Mouse (Mus musculus): Measurements from ENCODE around the gene Thsd4. TPM values are rescaled to one million over a fixed set of nuclear protein-coding genes. Genes with fewer than 3 reads are reported as not detected.

The Thsd4 gene
- polyA plus RNA-seq, 1 experiment from 2014 or later, result 11.8 TPM

DNA sequence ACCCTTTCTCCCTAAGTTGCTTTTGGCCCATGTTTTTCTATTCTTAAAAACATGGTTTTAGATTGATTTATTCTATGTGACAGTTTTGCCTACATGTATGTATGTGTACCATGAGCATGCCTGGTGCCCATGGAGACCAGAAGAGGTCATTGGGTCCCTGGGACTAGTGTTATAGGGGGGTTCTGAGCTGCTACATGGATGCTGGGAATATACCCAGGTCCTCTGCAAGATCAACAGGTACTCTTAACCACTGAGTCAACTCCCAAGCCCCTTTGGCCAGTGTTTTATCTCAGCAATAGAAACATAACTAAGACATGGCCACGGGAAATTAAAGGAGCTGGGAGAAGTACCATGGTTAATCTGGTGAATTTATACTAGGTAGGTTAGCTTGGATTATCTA, 371.3 kb downstream of the Thsd4 start:
- Histone ChIP-seq H3K9ac (ENCODE audit: low read length) (no peak overlapping the region), H3K4me2 (ENCODE audit: low read depth, severe bottlenecking) (no peak overlapping the region), H3K36me3 (ENCODE audit: control insufficient read depth, insufficient read depth, low read length) (no peaks in the 10 kb centered on the region), H3K4me3 (ENCODE audit: low read depth, low read length) (no peak overlapping the region), H3K4me1 (ENCODE audit: control insufficient read depth, insufficient read depth, low read length) (0 out of 2 replicates have a peak, but pooled peaks cover 4% of the 10 kb centered on the region), H3K27ac (replicated peaks; ENCODE audit: low read depth, low read length) (no peak overlapping the region), H3K9me3 (ENCODE audit: control insufficient read depth, low read length) (no peaks in the 10 kb centered on the region), H3K27me3 (ENCODE audit: control insufficient read depth, insufficient read depth, low read length) (no peaks in the 10 kb centered on the region)
- WGBS, result 96% methylated on average over 1 of the region's 1 CpGs
- no peak for DNase-seq (ENCODE audit: low spot score)
- ATAC-seq (ENCODE audit: insufficient number of reproducible peaks, low FRiP score, low TSS enrichment, low read depth), result no peak

DNA sequence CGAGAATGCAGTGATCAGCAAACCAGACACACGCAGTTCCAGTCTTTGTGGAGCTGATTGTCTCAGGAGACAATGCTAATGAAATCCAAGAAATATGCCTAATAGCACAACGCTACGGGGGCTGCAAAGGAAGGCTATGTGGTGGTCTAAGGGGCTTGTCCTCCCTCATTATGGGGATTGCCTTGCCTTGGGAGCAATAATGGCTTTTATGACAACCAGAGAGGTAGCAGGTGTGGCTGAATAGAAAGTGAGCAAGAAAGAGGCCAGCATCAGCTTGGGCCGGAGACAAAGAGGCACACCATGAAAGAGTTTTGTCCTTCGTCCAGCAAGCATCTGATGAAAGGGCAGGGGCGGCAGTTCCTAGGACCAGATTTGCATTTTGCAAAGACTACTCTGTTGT, 372.9 kb downstream of the Thsd4 start:
- Histone ChIP-seq H3K27me3 (ENCODE audit: control insufficient read depth, insufficient read depth, low read length) (no peaks in the 10 kb centered on the region), H3K9me3 (ENCODE audit: control insufficient read depth, low read length) (no peaks in the 10 kb centered on the region), H3K4me2 (ENCODE audit: low read depth, severe bottlenecking) (no peak overlapping the region), H3K4me3 (ENCODE audit: low read depth, low read length) (no peak overlapping the region), H3K9ac (ENCODE audit: low read length) (no peak overlapping the region), H3K36me3 (ENCODE audit: control insufficient read depth, insufficient read depth, low read length) (no peaks in the 10 kb centered on the region), H3K4me1 (ENCODE audit: control insufficient read depth, insufficient read depth, low read length) (0 out of 2 replicates have a peak, but pooled peaks cover 4% of the 10 kb centered on the region), H3K27ac (replicated peaks; ENCODE audit: low read depth, low read length) (no peak overlapping the region)
- no peak for ATAC-seq (ENCODE audit: insufficient number of reproducible peaks, low FRiP score, low TSS enrichment, low read depth)
- 74% methylated on average over 7 of the region's 7 CpGs for WGBS
- DNase-seq (ENCODE audit: low spot score), result no peak

GRCm38 (mm10) chr9:60147401-60147800, 374.4 kb downstream of the Thsd4 start:
- Histone ChIP-seq H3K27ac (replicated peaks; ENCODE audit: low read depth, low read length) (no peak overlapping the region), H3K4me1 (ENCODE audit: control insufficient read depth, insufficient read depth, low read length) (0 out of 2 replicates have a peak, but pooled peaks cover 4% of the 10 kb centered on the region), H3K9me3 (ENCODE audit: control insufficient read depth, low read length) (no peaks in the 10 kb centered on the region), H3K9ac (ENCODE audit: low read length) (no peak overlapping the region), H3K4me3 (ENCODE audit: low read depth, low read length) (no peak overlapping the region), H3K36me3 (ENCODE audit: control insufficient read depth, insufficient read depth, low read length) (no peaks in the 10 kb centered on the region), H3K27me3 (ENCODE audit: control insufficient read depth, insufficient read depth, low read length) (no peaks in the 10 kb centered on the region), H3K4me2 (ENCODE audit: low read depth, severe bottlenecking) (no peak overlapping the region)
- 23% methylated on average over 4 of the region's 4 CpGs for WGBS
- no peak for ATAC-seq (ENCODE audit: insufficient number of reproducible peaks, low FRiP score, low TSS enrichment, low read depth)
- DNase-seq (ENCODE audit: low spot score), result no peak

DNA sequence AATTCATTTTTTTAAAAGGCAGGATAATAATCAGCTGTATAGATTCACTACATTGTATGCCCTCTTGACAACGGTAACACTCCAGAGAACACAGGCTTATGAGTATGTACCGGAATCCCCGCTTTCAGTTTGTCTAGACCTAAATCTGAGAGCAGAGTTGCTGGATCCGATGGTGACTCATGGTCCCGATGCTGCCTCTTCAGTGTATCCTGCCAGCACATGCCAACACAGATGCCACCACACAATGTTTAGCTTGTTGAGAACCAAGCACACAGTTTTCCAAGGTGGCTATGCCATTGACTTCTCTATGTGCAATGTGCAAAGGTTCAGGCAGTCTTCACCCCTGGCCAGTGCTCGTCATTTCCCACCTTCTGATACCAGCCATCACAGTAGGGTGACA, 378.0 kb downstream of the Thsd4 start:
- H3K27me3 ChIP-seq (ENCODE audit: control insufficient read depth, insufficient read depth, low read length), result no peaks in the 10 kb centered on the region
- H3K36me3 ChIP-seq (ENCODE audit: control insufficient read depth, insufficient read depth, low read length), result no peaks in the 10 kb centered on the region
- ATAC-seq (ENCODE audit: insufficient number of reproducible peaks, low FRiP score, low TSS enrichment, low read depth) (no peak), DNase-seq (ENCODE audit: low spot score) (no peak)
- peaks cover 30% of the 10 kb centered on the region for H3K4me1 ChIP-seq (ENCODE audit: control insufficient read depth, insufficient read depth, low read length)
- no peak overlapping the region for H3K27ac ChIP-seq (replicated peaks; ENCODE audit: low read depth, low read length)
- no peak overlapping the region for H3K4me3 ChIP-seq (ENCODE audit: low read depth, low read length)
- H3K4me2 ChIP-seq (ENCODE audit: low read depth, severe bottlenecking), result no peak overlapping the region
- no peak overlapping the region for H3K9ac ChIP-seq (ENCODE audit: low read length)
- WGBS, result 96% methylated on average over 6 of the region's 6 CpGs
- no peaks in the 10 kb centered on the region for H3K9me3 ChIP-seq (ENCODE audit: control insufficient read depth, low read length)

- ATAC-seq (ENCODE audit: insufficient number of reproducible peaks, low FRiP score, low TSS enrichment, low read depth) (peak; percentile 68), DNase-seq (ENCODE audit: low spot score) (peak; percentile 75)
- H3K36me3 ChIP-seq (ENCODE audit: control insufficient read depth, insufficient read depth, low read length), result no peaks in the 10 kb centered on the region
- peak overlapping the region; percentile 44 for H3K4me2 ChIP-seq (ENCODE audit: low read depth, severe bottlenecking)
- H3K9me3 ChIP-seq (ENCODE audit: control insufficient read depth, low read length), result no peaks in the 10 kb centered on the region
- H3K4me3 ChIP-seq (ENCODE audit: low read depth, low read length), result peak overlapping the region; percentile 27
- H3K9ac ChIP-seq (ENCODE audit: low read length), result no peak overlapping the region; the same call in 1 of the 2 replicates
- WGBS, result 21% methylated on average over 7 of the region's 7 CpGs
- peaks cover 26% of the 10 kb centered on the region for H3K4me1 ChIP-seq (ENCODE audit: control insufficient read depth, insufficient read depth, low read length)
- peak overlapping the region; percentile 53 for H3K27ac ChIP-seq (replicated peaks; ENCODE audit: low read depth, low read length)
- no peaks in the 10 kb centered on the region for H3K27me3 ChIP-seq (ENCODE audit: control insufficient read depth, insufficient read depth, low read length)
Observed at GRCm38 (mm10) chr9:60141081-60141514, 380.7 kb downstream of the Thsd4 start.

DNA sequence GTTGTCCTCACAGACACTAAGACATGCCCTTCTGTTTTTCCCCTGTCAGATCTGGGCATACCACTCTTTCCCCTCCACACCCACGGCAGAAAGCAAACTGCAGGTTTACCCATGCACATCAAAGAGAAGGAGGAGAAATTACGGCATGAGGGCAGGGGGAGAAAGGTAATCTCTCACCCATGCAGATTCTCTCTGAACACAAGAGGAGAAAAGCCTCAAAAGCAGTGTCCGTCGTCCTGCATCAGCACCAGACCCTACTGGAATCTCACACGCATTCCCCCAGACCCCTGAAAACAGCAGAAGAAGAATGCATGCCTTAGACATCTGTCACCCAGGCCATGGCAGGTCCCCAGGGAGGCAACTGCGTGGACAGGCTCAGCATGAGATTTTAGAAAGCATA, 381.4 kb downstream of the Thsd4 start:
- Histone ChIP-seq H3K27me3 (ENCODE audit: control insufficient read depth, insufficient read depth, low read length) (no peaks in the 10 kb centered on the region), H3K4me1 (ENCODE audit: control insufficient read depth, insufficient read depth, low read length) (peaks cover 26% of the 10 kb centered on the region), H3K9me3 (ENCODE audit: control insufficient read depth, low read length) (no peaks in the 10 kb centered on the region), H3K9ac (ENCODE audit: low read length) (peak overlapping the region; percentile 34; the same call in 1 of the 2 replicates), H3K4me2 (ENCODE audit: low read depth, severe bottlenecking) (peak overlapping the region; percentile 44), H3K4me3 (ENCODE audit: low read depth, low read length) (peak overlapping the region; percentile 27), H3K36me3 (ENCODE audit: control insufficient read depth, insufficient read depth, low read length) (no peaks in the 10 kb centered on the region), H3K27ac (replicated peaks; ENCODE audit: low read depth, low read length) (peak overlapping the region; percentile 78)
- peak; percentile 31 for DNase-seq (ENCODE audit: low spot score)
- no peak for ATAC-seq (ENCODE audit: insufficient number of reproducible peaks, low FRiP score, low TSS enrichment, low read depth)
- 18% methylated on average over 6 of the region's 6 CpGs for whole genome bisulfite sequencing

GRCm38 (mm10) chr9:60139446-60139845, 382.4 kb downstream of the Thsd4 start:
- 11% methylated on average over 10 of the region's 10 CpGs for WGBS
- Histone ChIP-seq H3K27ac (replicated peaks; ENCODE audit: low read depth, low read length) (peak overlapping the region; percentile 78), H3K9ac (ENCODE audit: low read length) (peak overlapping the region; percentile 1), H3K9me3 (ENCODE audit: control insufficient read depth, low read length) (no peaks in the 10 kb centered on the region), H3K4me1 (ENCODE audit: control insufficient read depth, insufficient read depth, low read length) (peaks cover 26% of the 10 kb centered on the region), H3K4me3 (ENCODE audit: low read depth, low read length) (peak overlapping the region; percentile 27), H3K4me2 (ENCODE audit: low read depth, severe bottlenecking) (peak overlapping the region; percentile 44), H3K27me3 (ENCODE audit: control insufficient read depth, insufficient read depth, low read length) (no peaks in the 10 kb centered on the region), H3K36me3 (ENCODE audit: control insufficient read depth, insufficient read depth, low read length) (no peaks in the 10 kb centered on the region)
- ATAC-seq (ENCODE audit: insufficient number of reproducible peaks, low FRiP score, low TSS enrichment, low read depth), result peak; percentile 66; the same call in 1 of the 2 replicates
- DNase-seq (ENCODE audit: low spot score), result peak; percentile 75

DNA sequence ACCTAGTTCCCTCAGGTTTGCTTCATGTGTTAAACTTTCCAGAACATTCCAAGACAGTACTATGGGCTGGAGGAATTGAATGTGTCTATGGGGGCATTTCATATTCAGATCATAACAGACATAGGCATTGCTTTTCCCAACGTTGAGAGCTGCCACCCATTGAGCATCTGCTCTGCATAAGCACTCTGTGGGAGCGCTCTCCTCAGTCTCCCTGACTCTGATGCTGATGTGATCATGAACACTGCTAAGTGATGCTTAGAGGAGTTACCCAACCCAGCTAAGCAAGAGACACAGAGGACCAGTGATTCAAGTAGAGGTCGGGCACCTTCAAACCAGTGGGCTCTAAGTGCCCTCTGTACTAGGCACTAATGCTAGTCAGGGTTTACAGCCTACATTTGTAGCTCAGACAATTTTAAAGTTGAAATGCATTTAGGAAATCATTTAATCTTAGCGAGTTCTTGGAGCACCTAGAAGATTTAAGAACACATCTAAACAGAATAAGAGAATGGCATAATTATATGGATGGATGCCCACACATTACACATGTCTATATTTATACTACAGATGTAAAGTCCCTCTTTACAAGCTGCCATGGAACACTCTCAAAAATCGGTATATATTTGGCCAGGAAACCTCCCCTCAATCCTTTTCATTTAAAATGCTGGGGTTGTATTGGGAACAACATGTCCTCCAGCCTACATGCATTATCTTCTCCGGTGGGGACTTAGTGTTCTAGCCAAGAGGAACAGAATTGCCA, 392.4 kb downstream of the Thsd4 start:
- ATAC-seq (ENCODE audit: insufficient number of reproducible peaks, low FRiP score, low TSS enrichment, low read depth), result no peak

More for the DNA sequence above, 392.4 kb downstream of the Thsd4 start:
- Histone ChIP-seq H3K27ac (replicated peaks; ENCODE audit: low read depth, low read length) (no peak overlapping the region), H3K9ac (ENCODE audit: low read length) (no peak overlapping the region), H3K9me3 (ENCODE audit: control insufficient read depth, low read length) (no peaks in the 10 kb centered on the region), H3K27me3 (ENCODE audit: control insufficient read depth, insufficient read depth, low read length) (no peaks in the 10 kb centered on the region), H3K4me2 (ENCODE audit: low read depth, severe bottlenecking) (no peak overlapping the region), H3K36me3 (ENCODE audit: control insufficient read depth, insufficient read depth, low read length) (no peaks in the 10 kb centered on the region), H3K4me3 (ENCODE audit: low read depth, low read length) (no peak overlapping the region), H3K4me1 (ENCODE audit: control insufficient read depth, insufficient read depth, low read length) (peaks cover 7% of the 10 kb centered on the region; the same call in 1 of the 2 replicates)
- WGBS, result 82% methylated on average over 6 of the region's 6 CpGs
- no peak for DNase-seq (ENCODE audit: low spot score)
